Mouse (Mus musculus) spleen, adult 12 weeks (tissue): ENCODE data around the gene Lamb3.

Source experiments
- DNase-seq: peaks from one replicate; pipeline ENCODE4 v3.0.0; 2022; ENCODE audit warnings: low spot score

Gene Lamb3

GRCm38 (mm10) chr1:193382841-193383462, 175.5 kb downstream of the Lamb3 start:
- DNase-seq = peak; percentile 15

GRCm38 (mm10) chr1:193386136-193386535, 178.6 kb downstream of the Lamb3 start:
- no peak for DNase-seq

- DNase-seq = no peak
Measured at GRCm38 (mm10) chr1:193387241-193387640, 179.7 kb downstream of the Lamb3 start.

GRCm38 (mm10) chr1:193389505-193389904, 182.0 kb downstream of the Lamb3 start:
- no peak for DNase-seq

- no peak for DNase-seq
Measured at GRCm38 (mm10) chr1:193390004-193390403, 182.5 kb downstream of the Lamb3 start.

- DNase-seq = no peak
Measured at GRCm38 (mm10) chr1:193392266-193392665, 184.8 kb downstream of the Lamb3 start.
